Mouse (Mus musculus): ENCODE results near the gene Scn2b.

GRCm38 (mm10) chr9:45145533-45146266 lies 28.1 kb downstream of the Scn2b start:
- TF ChIP-seq CTCF (IDR thresholded peaks at IDR 0.05; ENCODE audit: low read depth, low read length): no peak
- TF ChIP-seq POLR2A (IDR thresholded peaks at IDR 0.05; ENCODE audit: extremely low read depth, insufficient read depth, low read length): no peak
